Mouse (Mus musculus): Measurements from ENCODE around the gene Rcl1. TPM values are rescaled to one million over a fixed set of nuclear protein-coding genes. Genes with fewer than 3 reads are reported as not detected.

Gene Rcl1
- polyA plus RNA-seq, 1 experiment from 2014 or later: 21.7 TPM

GRCm38 (mm10) chr19:29151443-29151842, 50.3 kb downstream of the Rcl1 start:
- 71% methylated on average over 2 of the region's 2 CpGs for WGBS
- no peaks in the 10 kb centered on the region for H3K27me3 ChIP-seq (replicated peaks)
- no peaks in the 10 kb centered on the region for H3K4me1 ChIP-seq (replicated peaks)
- H3K36me3 ChIP-seq: no peaks in the 10 kb centered on the region
- H3K9ac ChIP-seq: no peak overlapping the region
- no peak overlapping the region for H3K27ac ChIP-seq (ENCODE audit: poor library complexity, severe bottlenecking)
- H3K4me2 ChIP-seq: no peak overlapping the region
- no peaks in the 10 kb centered on the region for H3K9me3 ChIP-seq (replicated peaks)
- H3K4me3 ChIP-seq: no peak overlapping the region
- ATAC-seq (ENCODE audit: insufficient number of reproducible peaks, low FRiP score): no peak

GRCm38 (mm10) chr19:29155552-29155951, 54.4 kb downstream of the Rcl1 start:
- no peaks in the 10 kb centered on the region for H3K4me1 ChIP-seq (replicated peaks)
- no peak for ATAC-seq (ENCODE audit: insufficient number of reproducible peaks, low FRiP score)
- H3K9ac ChIP-seq: no peak overlapping the region
- no peaks in the 10 kb centered on the region for H3K36me3 ChIP-seq
- H3K27ac ChIP-seq (ENCODE audit: poor library complexity, severe bottlenecking): no peak overlapping the region
- WGBS: 57% methylated on average over 3 of the region's 3 CpGs
- H3K27me3 ChIP-seq (replicated peaks): no peaks in the 10 kb centered on the region
- 0 out of 2 replicates have a peak, but pooled peaks cover 2% of the 10 kb centered on the region for H3K9me3 ChIP-seq (replicated peaks)
- no peak overlapping the region for H3K4me3 ChIP-seq
- H3K4me2 ChIP-seq: no peak overlapping the region

- ATAC-seq (ENCODE audit: insufficient number of reproducible peaks, low FRiP score): no peak
- Histone ChIP-seq H3K9me3 (replicated peaks) (0 out of 2 replicates have a peak, but pooled peaks cover 2% of the 10 kb centered on the region), H3K4me3 (no peak overlapping the region), H3K36me3 (no peaks in the 10 kb centered on the region), H3K27me3 (replicated peaks) (no peaks in the 10 kb centered on the region), H3K27ac (ENCODE audit: poor library complexity, severe bottlenecking) (no peak overlapping the region), H3K9ac (no peak overlapping the region), H3K4me2 (no peak overlapping the region), H3K4me1 (replicated peaks) (no peaks in the 10 kb centered on the region)
- 45% methylated on average over 3 of the region's 3 CpGs for WGBS
These were observed 55.2 kb downstream of the Rcl1 start for GRCm38 (mm10) chr19:29156417-29156816.

- no peak overlapping the region for H3K4me2 ChIP-seq
- no peaks in the 10 kb centered on the region for H3K27me3 ChIP-seq (replicated peaks)
- 83% methylated on average over 5 of the region's 5 CpGs for WGBS
- no peak overlapping the region for H3K4me3 ChIP-seq
- H3K9me3 ChIP-seq (replicated peaks): 0 out of 2 replicates have a peak, but pooled peaks cover 2% of the 10 kb centered on the region
- H3K27ac ChIP-seq (ENCODE audit: poor library complexity, severe bottlenecking): no peak overlapping the region
- ATAC-seq (ENCODE audit: insufficient number of reproducible peaks, low FRiP score): no peak
- no peaks in the 10 kb centered on the region for H3K4me1 ChIP-seq (replicated peaks)
- no peak overlapping the region for H3K9ac ChIP-seq
- no peaks in the 10 kb centered on the region for H3K36me3 ChIP-seq
These were observed 56.7 kb downstream of the Rcl1 start for GRCm38 (mm10) chr19:29157678-29158466.

- Histone ChIP-seq H3K4me3 (no peak overlapping the region), H3K9ac (no peak overlapping the region), H3K36me3 (no peaks in the 10 kb centered on the region), H3K27ac (ENCODE audit: poor library complexity, severe bottlenecking) (no peak overlapping the region), H3K27me3 (replicated peaks) (no peaks in the 10 kb centered on the region), H3K4me1 (replicated peaks) (no peaks in the 10 kb centered on the region), H3K4me2 (no peak overlapping the region), H3K9me3 (replicated peaks) (peaks cover 4% of the 10 kb centered on the region; the same call in 1 of the 2 replicates)
- no peak for ATAC-seq (ENCODE audit: insufficient number of reproducible peaks, low FRiP score)
- 64% methylated on average over 3 of the region's 3 CpGs for WGBS
These were observed 57.3 kb downstream of the Rcl1 start for GRCm38 (mm10) chr19:29158486-29158885.

GRCm38 (mm10) chr19:29163817-29164527, 62.8 kb downstream of the Rcl1 start:
- Histone ChIP-seq H3K4me1 (replicated peaks) (no peaks in the 10 kb centered on the region), H3K27me3 (replicated peaks) (no peaks in the 10 kb centered on the region), H3K4me2 (no peak overlapping the region), H3K4me3 (no peak overlapping the region), H3K27ac (ENCODE audit: poor library complexity, severe bottlenecking) (no peak overlapping the region), H3K9me3 (replicated peaks) (peaks cover 7% of the 10 kb centered on the region; the same call in 1 of the 2 replicates), H3K36me3 (no peaks in the 10 kb centered on the region), H3K9ac (no peak overlapping the region)
- no peak for ATAC-seq (ENCODE audit: insufficient number of reproducible peaks, low FRiP score)
- WGBS: 79% methylated on average over 4 of the region's 4 CpGs

GRCm38 (mm10) chr19:29164528-29165166, 63.5 kb downstream of the Rcl1 start:
- 78% methylated on average over 7 of the region's 7 CpGs for WGBS
- Histone ChIP-seq H3K36me3 (no peaks in the 10 kb centered on the region), H3K9ac (no peak overlapping the region), H3K9me3 (replicated peaks) (peaks cover 6% of the 10 kb centered on the region; the same call in 1 of the 2 replicates), H3K4me1 (replicated peaks) (no peaks in the 10 kb centered on the region), H3K4me2 (no peak overlapping the region), H3K27ac (ENCODE audit: poor library complexity, severe bottlenecking) (no peak overlapping the region), H3K4me3 (no peak overlapping the region), H3K27me3 (replicated peaks) (no peaks in the 10 kb centered on the region)
- ATAC-seq (ENCODE audit: insufficient number of reproducible peaks, low FRiP score): no peak

GRCm38 (mm10) chr19:29167938-29168337, 66.8 kb downstream of the Rcl1 start:
- Histone ChIP-seq H3K27ac (ENCODE audit: poor library complexity, severe bottlenecking) (no peak overlapping the region), H3K36me3 (no peaks in the 10 kb centered on the region), H3K9ac (no peak overlapping the region), H3K4me2 (no peak overlapping the region), H3K4me3 (no peak overlapping the region), H3K9me3 (replicated peaks) (peaks cover 6% of the 10 kb centered on the region; the same call in 1 of the 2 replicates), H3K27me3 (replicated peaks) (no peaks in the 10 kb centered on the region), H3K4me1 (replicated peaks) (no peaks in the 10 kb centered on the region)
- WGBS: 80% methylated on average over 6 of the region's 6 CpGs
- ATAC-seq (ENCODE audit: insufficient number of reproducible peaks, low FRiP score): no peak

GRCm38 (mm10) chr19:29180336-29180735, 79.2 kb downstream of the Rcl1 start:
- H3K36me3 ChIP-seq: no peaks in the 10 kb centered on the region
- no peak overlapping the region for H3K4me2 ChIP-seq
- 0 out of 2 replicates have a peak, but pooled peaks cover 3% of the 10 kb centered on the region for H3K4me1 ChIP-seq (replicated peaks)
- no peaks in the 10 kb centered on the region for H3K27me3 ChIP-seq (replicated peaks)
- H3K4me3 ChIP-seq: no peak overlapping the region
- H3K9ac ChIP-seq: no peak overlapping the region
- H3K9me3 ChIP-seq (replicated peaks): peaks cover 10% of the 10 kb centered on the region
- WGBS: 79% methylated on average over 4 of the region's 4 CpGs
- no peak for ATAC-seq (ENCODE audit: insufficient number of reproducible peaks, low FRiP score)
- no peak overlapping the region for H3K27ac ChIP-seq (ENCODE audit: poor library complexity, severe bottlenecking)

- Histone ChIP-seq H3K9me3 (replicated peaks) (peaks cover 10% of the 10 kb centered on the region), H3K4me2 (no peak overlapping the region), H3K4me1 (replicated peaks) (0 out of 2 replicates have a peak, but pooled peaks cover 6% of the 10 kb centered on the region), H3K27ac (ENCODE audit: poor library complexity, severe bottlenecking) (no peak overlapping the region), H3K9ac (no peak overlapping the region), H3K27me3 (replicated peaks) (no peaks in the 10 kb centered on the region), H3K36me3 (no peaks in the 10 kb centered on the region), H3K4me3 (no peak overlapping the region)
- ATAC-seq (ENCODE audit: insufficient number of reproducible peaks, low FRiP score): no peak
- WGBS: 77% methylated on average over 5 of the region's 5 CpGs
These were observed 81.0 kb downstream of the Rcl1 start for GRCm38 (mm10) chr19:29182166-29182565.

GRCm38 (mm10) chr19:29185122-29185521, 83.9 kb downstream of the Rcl1 start:
- Histone ChIP-seq H3K4me2 (no peak overlapping the region), H3K27ac (ENCODE audit: poor library complexity, severe bottlenecking) (no peak overlapping the region), H3K27me3 (replicated peaks) (no peaks in the 10 kb centered on the region), H3K9ac (no peak overlapping the region), H3K36me3 (no peaks in the 10 kb centered on the region), H3K4me3 (no peak overlapping the region), H3K9me3 (replicated peaks) (no peaks in the 10 kb centered on the region), H3K4me1 (replicated peaks) (0 out of 2 replicates have a peak, but pooled peaks cover 6% of the 10 kb centered on the region)
- WGBS: 61% methylated on average over 7 of the region's 7 CpGs
- ATAC-seq (ENCODE audit: insufficient number of reproducible peaks, low FRiP score): no peak

Measured in heart, embryonic 12.5 days (tissue).